Mouse (Mus musculus) ES-Bruce4 (cell line): ENCODE measurements around the gene Mgll. TPM values are rescaled to one million over a fixed set of nuclear protein-coding genes. Genes with fewer than 3 reads are reported as not detected.

ENCODE experiments used
- H3K27ac ChIP-seq: 2 replicates; pipeline ENCODE4 v1.5.1; 2012; ENCODE audit warnings: low read length, inconsistent platforms; ENCODE audit not compliant: insufficient read depth
- H3K27me3 ChIP-seq: 2 replicates; pipeline ENCODE4 v1.6.1; 2012; ENCODE audit warnings: mild to moderate bottlenecking, low read length, inconsistent platforms; ENCODE audit not compliant: control insufficient read depth, poor library complexity, insufficient read depth, severe bottlenecking
- H3K36me3 ChIP-seq: 2 replicates; pipeline ENCODE4 v1.6.1; 2012; ENCODE audit warnings: inconsistent platforms, mild to moderate bottlenecking, low read length, moderate library complexity; ENCODE audit not compliant: control insufficient read depth, poor library complexity, insufficient read depth, severe bottlenecking
- H3K4me1 ChIP-seq: one replicate; pipeline ENCODE4 v1.8.1; 2011; ENCODE audit warnings: low read length; ENCODE audit not compliant: control insufficient read depth, insufficient read depth
- H3K4me3 ChIP-seq: 2 replicates; pipeline ENCODE4 v1.5.1; 2011; ENCODE audit warnings: low read depth, mild to moderate bottlenecking, low read length
- H3K9ac ChIP-seq: 2 replicates; pipeline ENCODE4 v1.6.1; 2012; ENCODE audit warnings: low read depth, mild to moderate bottlenecking, inconsistent platforms; ENCODE audit not compliant: poor library complexity, severe bottlenecking
- H3K9me3 ChIP-seq: replicated peaks from 2 replicates; pipeline ENCODE4 v1.6.1; 2012; ENCODE audit warnings: mild to moderate bottlenecking, low read length, inconsistent platforms; ENCODE audit not compliant: control insufficient read depth, poor library complexity, insufficient read depth, severe bottlenecking
- CTCF ChIP-seq: IDR thresholded peaks from one replicate; pipeline ENCODE4 v1.8.1; 2011; ENCODE audit warnings: low read depth, low read length
- EP300 ChIP-seq: IDR thresholded peaks from 2 replicates; pipeline ENCODE4 v1.6.1; 2011; ENCODE audit warnings: low read depth, low read length; ENCODE audit not compliant: insufficient read depth
- POLR2A ChIP-seq: IDR thresholded peaks from one replicate; pipeline ENCODE4 v1.8.1; 2011; ENCODE audit warnings: low read length; ENCODE audit not compliant: insufficient read depth
- polyA plus RNA-seq: library from polyadenylated mRNA; stranded (reverse); fragments of >200 nt; gene quantifications from 2 replicates; pipeline ENCODE4 v1.2.4, GENCODE M21; 2011; ENCODE audit warnings: low read depth; ENCODE audit not compliant: missing spikeins, insufficient read depth, insufficient read length

The Mgll gene
- polyA plus RNA-seq, 1 experiment: 3.4 TPM

DNA sequence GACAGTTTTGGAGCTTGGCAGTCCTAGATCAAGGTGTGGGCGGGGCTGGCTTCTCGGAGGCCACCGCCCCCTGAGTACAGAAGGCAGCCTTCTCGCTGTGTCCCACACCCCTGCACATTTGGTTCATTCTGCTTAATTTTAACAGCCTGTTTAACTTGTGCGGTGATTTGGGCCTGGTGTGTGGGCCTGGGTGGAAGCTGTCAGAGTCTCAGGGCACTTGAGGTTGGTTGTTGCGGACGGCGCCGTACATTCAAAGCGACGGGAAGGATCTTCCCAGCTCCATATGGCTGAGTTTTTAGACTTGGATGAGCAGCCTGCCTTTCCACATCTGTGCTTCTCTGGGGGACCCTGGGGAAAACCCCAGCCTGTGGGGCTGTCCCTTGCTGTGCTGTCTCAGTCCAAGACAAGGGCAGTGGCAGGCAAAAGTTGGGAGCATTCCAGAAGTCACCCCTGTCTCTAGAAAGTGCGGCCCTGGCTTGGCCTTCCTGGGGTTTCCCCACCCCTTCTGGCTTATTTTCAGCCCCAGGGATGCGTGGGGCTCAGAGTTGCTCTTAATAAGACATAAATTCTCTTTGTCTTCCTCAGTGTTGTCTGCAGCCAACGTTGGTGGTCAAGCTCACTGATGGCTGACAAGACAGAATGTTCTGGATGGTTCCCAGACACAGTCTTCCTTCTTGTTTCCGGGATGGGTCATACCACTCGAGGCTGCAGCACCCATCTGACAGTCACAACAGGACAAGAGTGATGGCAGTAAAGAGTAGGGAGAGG is 12.7 kb downstream of the Mgll start:
- Histone ChIP-seq H3K36me3 (no peaks in the 10 kb centered on the region), H3K27me3 (no peaks in the 10 kb centered on the region), H3K4me3 (no peak overlapping the region), H3K27ac (no peak overlapping the region), H3K9me3 (no peaks in the 10 kb centered on the region), H3K4me1 (no peaks in the 10 kb centered on the region), H3K9ac (no peak overlapping the region)
- TF ChIP-seq POLR2A (no peak), CTCF (no peak), EP300 (no peak)

DNA sequence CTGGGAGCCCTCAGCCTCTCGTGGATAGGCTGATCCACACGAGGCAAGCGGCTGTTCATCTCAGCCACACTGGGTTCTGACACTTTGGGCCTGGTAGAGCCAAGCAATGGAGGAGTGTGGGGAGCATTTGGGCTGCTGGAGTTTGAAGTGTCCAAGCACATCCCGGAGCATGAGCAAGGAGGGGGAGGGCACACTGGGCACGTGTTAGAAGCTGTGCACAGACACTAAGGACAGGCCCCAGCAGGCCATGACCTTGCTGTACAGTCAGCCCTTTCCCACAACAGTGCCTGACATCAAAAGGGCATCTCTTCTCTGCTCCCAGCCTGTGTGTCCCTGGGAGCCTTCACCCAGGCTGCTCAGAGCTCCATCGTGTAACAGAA is 13.3 kb downstream of the Mgll start:
- no peak overlapping the region for H3K4me3 ChIP-seq
- TF ChIP-seq CTCF (no peak), EP300 (no peak), POLR2A (no peak)
- no peaks in the 10 kb centered on the region for H3K36me3 ChIP-seq
- H3K4me1 ChIP-seq: no peaks in the 10 kb centered on the region
- no peaks in the 10 kb centered on the region for H3K27me3 ChIP-seq
- no peaks in the 10 kb centered on the region for H3K9me3 ChIP-seq
- no peak overlapping the region for H3K9ac ChIP-seq
- H3K27ac ChIP-seq: no peak overlapping the region

- H3K27ac ChIP-seq: no peak overlapping the region
- H3K36me3 ChIP-seq: no peaks in the 10 kb centered on the region
- TF ChIP-seq EP300 (no peak), POLR2A (no peak), CTCF (no peak)
- H3K4me3 ChIP-seq: no peak overlapping the region
- H3K27me3 ChIP-seq: no peaks in the 10 kb centered on the region
- H3K4me1 ChIP-seq: no peaks in the 10 kb centered on the region
- H3K9me3 ChIP-seq: no peaks in the 10 kb centered on the region
- no peak overlapping the region for H3K9ac ChIP-seq
These were observed 16.8 kb downstream of the Mgll start for GRCm38 (mm10) chr6:88741041-88741440.

GRCm38 (mm10) chr6:88741791-88742190 is 17.6 kb downstream of the Mgll start:
- Histone ChIP-seq H3K36me3 (no peaks in the 10 kb centered on the region), H3K9me3 (no peaks in the 10 kb centered on the region), H3K4me1 (no peaks in the 10 kb centered on the region), H3K27ac (no peak overlapping the region), H3K9ac (no peak overlapping the region), H3K4me3 (no peak overlapping the region), H3K27me3 (no peaks in the 10 kb centered on the region)
- TF ChIP-seq POLR2A: no peak
- TF ChIP-seq EP300: no peak
- no peak for TF ChIP-seq CTCF

GRCm38 (mm10) chr6:88742286-88743011 is 18.2 kb downstream of the Mgll start:
- Histone ChIP-seq H3K4me3 (no peak overlapping the region), H3K9me3 (no peaks in the 10 kb centered on the region), H3K4me1 (no peaks in the 10 kb centered on the region), H3K36me3 (no peaks in the 10 kb centered on the region), H3K9ac (no peak overlapping the region), H3K27ac (no peak overlapping the region), H3K27me3 (no peaks in the 10 kb centered on the region)
- TF ChIP-seq CTCF: no peak
- no peak for TF ChIP-seq EP300
- no peak for TF ChIP-seq POLR2A
